Mouse (Mus musculus) monocyte, adult 2 months (primary cell): Measurements from ENCODE around the gene Prdx2.
A peak's percentile ranks its signal among the peaks of the same experiment; 100 is the strongest.

Experiments
- DNase-seq, 2 experiments: peaks; one replicate each; pipeline ENCODE4 v3.0.0; 2022; ENCODE audit warnings: low spot score in 2 of 2, low read depth in 1 of 2

Gene Prdx2

DNA sequence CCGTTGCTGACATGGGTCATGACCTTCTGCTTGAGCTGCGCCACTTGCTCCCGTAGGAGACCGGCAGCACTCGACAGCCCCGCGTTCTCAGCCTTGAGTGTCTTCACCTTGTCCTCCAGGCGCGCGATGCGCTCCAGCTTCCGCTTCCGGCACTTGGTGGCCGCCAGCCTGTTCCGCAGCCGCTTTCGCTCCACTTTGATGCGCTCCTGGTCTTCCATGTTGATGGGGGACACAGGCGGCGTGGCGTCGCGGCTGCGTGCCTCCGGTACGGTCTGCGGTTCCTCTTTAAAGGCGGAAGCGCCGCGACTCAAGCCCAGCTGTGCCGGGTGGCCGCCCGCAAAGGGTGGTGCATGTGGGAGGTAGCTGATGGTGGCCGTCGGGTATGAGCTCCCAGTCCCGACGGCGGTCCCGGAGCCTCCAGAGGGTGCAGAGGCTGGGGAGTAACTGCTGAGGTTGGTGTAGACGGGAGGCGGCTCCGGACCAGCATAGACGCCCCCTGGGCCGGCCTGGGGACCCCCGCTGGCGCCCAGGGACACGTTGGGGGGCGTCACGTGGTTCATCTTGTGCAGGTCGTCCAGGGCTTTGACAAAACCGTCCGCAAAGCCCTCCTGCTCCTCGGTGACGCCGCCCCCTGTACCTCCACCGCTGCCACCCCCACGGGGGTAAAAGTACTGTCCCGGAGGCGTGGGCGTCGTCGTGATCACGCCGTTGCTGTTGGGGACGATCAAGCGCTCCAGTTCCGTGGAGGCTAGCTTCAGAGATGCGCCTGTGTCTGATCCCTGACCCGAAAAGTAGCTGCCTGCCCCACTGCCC is 8.3 kb downstream of the Prdx2 start:
- peak in 1 of 2 experiments; percentile 73 for DNase-seq

DNA sequence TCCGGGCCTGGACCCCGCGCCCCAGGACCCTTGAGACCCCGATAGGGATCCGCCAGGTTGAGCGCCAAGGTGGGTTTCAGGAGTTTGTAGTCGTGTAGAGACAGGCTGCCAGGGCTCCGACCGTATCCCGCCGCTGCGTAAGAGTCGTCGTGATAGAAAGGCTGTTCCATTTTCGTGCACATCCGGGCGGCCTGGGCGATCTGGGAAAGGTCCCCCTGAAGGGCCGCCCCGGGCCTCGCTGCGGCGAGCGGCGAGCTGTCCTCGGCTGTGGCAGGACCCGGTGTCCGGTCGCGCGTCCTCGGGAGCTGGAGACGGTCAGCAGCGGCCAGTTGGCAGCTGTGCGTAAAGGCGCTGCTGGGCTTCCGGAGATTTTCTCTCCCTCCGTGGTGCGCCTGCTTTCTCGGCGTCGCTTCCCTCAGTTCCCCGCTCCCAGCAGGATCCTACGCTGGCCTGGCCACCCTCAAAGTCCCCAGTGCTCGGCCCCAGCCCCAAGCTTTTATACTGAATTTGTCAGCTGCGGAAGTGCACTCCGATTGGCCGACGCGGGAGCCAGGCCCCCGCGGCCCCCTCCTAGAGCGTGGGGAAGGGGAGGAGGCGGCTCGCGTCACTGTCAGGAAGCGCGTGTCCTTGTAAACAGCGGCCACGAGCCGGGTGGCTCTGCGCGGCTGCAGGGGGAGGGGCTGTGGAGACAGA is 9.0 kb downstream of the Prdx2 start, which contains the start of gene Junb:
Gene Junb (minus strand): TSS at position 471 of the 693 bp plus-strand sequence.
- peak; percentile 95 to 99 for DNase-seq

DNA sequence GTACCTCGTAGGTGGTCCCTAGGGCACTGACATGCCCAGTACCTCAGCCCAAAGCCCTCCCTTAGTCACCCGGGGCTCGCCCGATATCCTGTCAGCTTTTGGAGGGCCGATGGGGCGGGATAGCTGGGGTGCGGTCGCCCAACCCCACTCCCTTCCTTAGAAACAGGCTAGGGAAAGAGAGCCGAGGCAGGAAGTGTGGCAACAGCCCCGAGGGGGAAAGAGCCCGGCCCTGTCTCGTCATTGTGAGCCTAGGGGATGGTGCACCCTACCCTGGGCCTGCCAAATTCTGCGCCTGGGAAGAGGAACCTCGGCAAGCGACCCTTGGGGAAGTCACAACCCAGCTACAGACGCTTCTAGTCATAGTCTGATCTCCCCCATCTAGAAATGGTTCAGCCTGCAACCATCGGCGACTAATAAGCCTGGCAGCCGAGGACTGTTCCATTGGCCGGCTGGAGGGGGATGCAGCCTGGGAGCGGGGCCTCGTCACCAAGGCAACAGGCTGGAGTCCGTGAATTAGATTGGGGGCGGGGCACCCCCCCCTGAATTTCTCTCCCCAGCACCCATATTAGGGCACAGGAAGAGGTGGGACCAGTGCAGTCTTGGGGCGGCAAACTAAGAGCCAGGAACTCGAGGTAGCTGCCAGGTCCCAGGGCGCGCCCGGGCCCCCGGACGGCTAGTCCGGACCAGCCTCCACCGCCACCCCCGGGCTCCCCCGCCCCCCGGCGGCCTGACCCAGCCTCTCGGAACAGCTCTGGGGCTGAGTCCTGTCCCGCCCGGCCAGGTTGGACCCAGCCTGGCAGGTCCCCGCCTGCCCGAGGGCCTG is 10.4 kb downstream of the Prdx2 start:
- DNase-seq = peak; percentile 97 to 99

DNA sequence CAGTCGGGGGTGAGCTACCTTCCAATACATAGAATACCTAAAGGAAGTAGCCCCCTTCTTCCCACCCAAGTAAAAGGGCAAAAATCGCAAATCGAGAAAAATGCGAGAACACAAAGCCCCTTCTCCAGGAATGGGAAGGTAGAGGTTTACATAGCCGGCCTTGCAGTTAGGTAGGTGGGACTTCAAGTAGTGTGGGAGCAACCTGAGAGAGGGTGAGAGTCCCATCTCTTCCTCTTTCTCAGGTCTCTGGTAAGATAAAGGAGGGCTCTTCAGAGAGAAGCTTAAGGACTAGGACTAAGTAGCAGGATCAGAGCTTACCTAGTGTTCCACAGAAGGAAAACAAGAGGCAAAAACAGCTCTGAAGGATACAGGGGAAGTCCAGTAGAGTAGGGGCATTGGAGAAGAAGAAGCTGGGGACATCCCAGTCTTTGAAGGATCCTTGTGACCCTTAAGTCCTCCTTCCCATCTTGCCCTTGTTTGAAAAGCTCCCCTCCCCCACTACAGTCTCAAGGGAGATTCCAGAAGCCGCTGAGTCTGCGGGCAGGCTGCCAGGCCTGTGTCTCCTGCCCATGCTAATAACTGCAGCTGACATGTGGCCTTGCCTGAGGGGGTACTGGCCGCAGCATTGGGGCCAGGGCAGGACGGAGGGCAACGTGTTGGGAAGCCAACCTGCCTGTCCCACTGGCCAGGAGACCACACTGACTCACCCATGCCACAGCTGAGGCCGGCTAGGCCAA is 11.4 kb downstream of the Prdx2 start:
- DNase-seq = peak in 1 of 2 experiments; percentile 86

DNA sequence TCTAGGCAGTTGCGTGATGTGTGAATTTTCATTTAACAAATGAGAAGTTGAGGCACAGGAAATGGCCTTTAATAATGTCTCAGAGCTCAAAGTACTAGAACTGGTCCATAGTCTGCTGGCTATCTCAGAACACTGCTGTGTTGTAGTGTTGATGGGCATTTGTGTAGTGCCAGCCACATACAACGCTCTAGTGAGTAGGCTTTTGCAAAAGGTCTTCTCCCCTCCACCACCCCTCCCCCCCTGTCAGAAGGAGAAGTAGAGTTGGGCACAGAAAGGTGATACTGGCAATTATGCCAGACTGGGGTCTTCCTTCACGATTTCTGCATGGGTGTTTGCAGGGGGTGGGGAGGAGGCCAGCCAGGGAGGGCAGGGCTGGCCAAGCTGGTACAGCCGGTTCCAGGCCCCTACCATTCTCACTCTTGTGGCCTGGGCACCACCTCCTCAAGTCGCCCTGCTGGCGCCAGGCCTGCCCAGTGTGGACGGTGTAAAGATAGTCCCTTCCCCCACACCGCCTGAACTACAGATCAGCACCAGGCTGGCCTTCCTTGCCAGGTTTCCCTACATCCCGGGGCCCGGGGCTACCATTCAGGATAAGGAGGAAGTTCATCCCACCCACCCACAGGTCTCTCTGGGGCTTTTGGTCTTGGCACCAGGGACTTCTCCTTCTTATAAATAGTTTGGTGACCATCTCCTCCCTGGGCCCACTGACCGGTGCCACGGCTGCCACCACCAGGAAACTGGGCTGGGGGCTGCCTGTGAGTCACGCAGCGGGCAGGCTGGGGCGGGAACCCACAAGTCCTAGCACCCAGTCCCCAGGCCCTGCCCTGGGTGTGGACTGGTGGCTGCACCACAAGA is 12.5 kb downstream of the Prdx2 start:
- DNase-seq = peak in 1 of 2 experiments; percentile 54

DNA sequence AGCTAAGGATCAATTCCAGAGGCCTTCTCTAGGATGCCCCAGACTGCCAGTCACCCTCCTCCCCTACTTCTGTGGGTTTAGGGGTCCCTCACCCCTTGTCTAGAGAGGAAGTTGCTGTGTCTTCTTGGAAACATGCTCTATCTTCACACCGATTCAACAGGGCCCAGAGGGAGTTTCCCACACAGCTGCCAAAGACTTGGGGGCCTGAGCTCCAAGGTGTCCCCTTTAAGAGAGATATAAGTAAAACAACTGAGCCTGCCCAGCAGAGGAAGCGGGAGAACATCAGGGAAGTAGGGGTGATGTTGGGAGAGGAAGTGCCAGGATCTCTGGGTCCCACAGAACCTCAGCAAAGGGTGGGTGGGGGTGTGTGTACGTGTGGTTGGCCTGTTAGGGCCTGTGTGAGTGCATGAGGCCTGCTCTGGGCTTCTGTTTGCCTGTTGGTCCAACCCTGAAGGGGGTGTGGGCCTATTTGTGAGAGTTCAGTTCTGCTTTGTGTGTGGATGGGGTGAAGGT is 13.2 kb downstream of the Prdx2 start:
- peak in 1 of 2 experiments; percentile 62 for DNase-seq

DNA sequence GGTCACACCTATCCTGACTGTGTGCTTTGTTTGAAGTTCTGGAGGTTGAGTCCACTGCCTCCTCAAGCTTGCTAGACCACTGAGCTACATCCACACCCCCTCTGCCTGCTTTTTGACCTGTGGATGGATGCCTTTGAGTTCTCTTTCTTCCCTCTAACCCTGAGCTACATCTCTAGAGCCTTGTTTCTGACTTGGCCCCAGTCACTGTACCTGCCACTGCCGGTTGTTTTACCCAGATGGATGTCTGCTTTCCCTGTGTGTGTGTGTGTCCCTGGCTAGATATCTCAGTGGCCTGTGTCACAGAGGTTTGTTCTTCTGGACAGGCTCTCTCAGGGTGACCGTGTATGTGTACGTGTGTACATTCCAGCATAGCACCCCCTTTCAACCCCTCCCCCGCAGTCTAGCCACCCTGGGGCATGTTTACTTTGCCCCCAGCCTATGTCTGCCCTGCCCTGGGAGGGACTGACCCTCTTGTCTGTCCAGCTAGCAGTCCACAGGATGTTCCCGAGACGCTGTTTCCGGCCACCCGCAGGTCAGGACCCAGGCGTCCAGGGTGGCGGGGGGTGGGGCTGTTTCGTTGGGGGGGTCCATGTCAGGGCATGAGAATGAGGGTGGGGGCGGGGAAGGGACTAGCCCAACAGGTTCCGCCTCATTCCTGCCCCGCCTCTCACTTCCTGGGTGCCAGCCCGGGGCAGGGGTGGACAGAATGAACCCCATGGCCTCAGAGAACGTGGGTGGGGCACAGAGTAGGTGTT is 15.1 kb downstream of the Prdx2 start:
- DNase-seq = no peak

DNA sequence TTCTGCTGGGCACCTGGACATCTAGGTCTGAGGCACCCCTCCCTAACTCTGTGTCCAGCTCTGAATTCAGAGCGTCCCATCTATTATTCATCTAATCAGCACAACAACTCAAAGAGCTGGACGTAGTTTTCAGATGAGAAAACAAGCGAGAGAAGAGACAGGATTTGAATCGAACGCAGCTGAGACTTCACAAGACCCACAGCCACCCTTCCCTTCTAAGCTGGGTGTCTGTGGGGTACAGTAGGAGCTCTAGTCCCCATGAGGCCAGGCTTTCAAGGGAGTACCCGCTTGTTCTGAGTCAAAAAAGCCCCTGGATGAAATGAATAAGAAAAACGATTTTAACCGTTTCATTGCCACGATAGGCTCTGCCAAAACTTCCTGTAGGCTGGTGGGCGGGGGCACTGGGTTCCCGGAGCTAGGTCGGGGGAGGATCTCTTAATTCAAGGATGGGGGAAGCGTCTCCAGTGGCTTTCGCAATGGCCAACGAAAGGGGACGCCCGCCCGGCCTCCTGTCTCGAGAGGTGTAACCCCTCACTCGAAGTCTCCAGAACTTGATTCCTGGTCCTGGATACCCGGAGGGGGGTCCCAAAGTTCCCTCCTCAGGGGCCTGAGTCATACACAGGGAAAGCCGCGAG is 15.8 kb downstream of the Prdx2 start:
- peak in 1 of 2 experiments; percentile 54 for DNase-seq

DNA sequence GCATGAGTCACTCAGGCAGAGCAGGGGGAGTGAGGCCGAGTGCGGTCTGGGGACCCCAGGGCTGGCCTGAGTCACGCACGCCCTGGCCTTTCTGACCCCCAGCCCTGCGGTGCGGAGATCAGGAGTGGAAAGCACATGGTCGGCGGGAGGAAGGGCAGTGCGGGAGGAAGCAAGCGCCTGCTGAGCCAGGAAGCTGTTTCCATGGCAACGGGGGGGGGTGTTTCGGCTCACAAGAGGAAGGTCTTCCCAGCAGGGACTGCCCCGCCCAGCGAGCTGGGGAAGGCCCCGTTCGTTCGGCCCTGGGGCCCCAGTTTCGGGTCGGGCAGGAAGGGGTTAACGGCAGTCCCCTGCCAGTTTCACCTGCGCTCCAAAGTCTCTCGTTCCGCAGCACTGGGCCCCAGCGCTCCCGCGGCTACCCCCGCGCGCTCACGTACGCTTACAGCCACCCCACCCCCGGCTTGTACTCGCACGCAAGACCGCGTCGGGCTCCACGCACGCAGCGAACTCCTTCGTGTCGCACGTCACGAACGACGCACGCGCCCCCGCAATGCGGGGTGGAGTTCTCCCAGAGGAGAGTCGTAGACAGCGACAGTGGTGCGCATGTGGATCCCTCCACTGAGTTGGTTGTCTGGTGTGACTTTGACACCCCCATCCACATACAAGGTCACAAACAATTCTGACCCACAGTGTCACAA is 16.4 kb downstream of the Prdx2 start:
- peak; percentile 83 to 94 for DNase-seq

DNA sequence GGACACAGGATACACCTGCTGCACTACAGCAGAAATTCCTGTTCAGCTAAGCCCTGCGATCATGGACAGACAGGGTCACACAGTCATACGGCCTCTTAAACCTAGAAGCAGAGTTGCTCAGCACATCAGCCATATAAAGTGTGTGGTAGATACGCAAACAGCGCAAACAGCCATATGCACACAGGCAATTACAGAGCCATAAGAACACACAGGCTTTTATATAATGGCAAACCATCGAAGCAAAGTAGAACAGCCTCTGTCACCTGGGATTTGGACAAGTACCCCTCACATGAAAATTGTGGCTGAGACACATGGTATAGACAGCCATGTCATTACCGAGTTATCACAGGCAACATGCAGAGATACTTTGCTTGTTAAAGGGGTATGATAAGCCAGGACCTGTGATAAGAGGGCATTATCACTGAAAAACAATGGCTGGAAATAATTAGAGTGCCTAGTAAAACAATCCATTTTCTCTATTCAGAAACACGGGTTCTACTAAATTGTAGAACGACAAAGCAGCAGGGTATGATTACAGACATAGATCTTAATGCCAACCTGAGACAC is 17.1 kb downstream of the Prdx2 start:
- no peak for DNase-seq

DNA sequence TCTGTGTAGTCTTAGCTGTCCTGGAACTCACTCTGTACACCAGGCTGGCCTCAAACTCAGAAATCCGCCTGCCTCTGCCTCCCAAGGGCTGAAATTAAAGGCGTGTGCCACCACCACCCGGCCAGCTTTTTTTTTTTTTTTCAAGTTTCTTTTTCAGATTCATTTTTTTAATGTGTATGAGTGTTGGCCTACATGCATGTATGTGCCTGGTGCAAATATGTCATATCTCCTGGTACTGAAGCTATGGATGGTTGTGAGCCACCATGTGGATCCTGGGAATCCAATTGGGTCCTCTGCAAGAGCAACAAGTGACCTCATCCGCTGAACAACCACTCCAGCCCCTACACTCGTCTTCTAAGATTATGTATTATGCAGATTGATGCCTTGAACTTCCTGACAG is 18.0 kb downstream of the Prdx2 start:
- no peak for DNase-seq

DNA sequence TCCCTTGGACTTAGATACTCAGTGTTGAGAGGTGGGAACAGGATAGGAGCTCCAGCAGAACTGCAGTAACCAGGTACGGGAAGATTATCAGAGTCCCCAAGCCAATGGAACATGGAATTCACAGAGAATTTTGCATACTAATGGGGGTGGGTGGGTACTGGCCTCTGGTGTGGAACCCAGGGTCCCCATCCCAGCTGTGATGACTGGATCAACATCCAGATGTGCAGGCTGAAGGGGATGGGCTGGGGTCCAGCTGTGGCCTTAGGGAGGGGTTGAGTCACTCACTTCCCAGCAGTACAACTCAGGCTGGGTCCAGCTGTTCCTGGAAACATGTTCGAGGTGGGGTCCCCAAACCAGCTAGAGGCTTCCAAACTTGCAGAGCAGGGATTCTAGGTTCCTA is 18.5 kb downstream of the Prdx2 start:
- DNase-seq = no peak

DNA sequence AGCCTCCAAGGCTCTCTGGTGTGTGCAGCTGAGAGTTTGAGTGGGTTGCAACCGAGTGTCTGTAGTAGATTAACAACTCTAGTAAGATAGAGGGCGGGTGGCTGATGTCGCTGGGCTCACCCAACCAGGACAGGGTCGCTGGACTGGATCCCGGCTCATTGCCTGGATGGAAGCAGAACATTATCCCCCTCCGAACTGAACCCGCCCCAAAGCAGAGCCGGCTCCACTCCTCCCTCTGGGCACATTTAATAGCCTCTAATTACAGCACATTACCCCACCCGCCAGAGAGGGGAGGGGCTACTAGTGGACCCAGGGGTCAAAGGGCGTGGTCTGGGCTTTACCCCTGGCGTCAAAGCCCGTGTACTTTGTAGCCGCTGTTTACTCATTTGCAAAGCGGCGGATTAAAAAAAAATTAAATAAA is 19.9 kb downstream of the Prdx2 start:
- DNase-seq = no peak

DNA sequence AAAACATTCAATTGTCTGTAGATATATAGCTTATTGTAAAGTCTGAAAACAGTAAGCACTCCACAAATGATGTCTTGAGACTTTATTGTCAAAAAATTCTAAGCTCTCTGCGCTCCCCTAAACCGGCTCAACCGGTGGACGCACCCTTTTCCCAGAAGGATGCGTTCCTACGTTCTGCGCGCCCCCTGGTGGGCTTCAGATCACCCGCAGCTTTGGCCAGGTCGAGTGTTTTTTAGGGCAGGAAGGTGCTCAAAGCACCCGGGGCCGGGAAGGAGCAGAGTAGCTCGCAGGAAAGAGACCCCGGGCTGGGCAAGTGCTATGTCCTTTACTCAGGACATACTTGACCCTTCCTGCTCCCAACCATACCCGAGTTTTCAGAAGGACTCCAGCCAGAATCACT is 20.4 kb downstream of the Prdx2 start:
- DNase-seq = peak; percentile 79 to 91

DNA sequence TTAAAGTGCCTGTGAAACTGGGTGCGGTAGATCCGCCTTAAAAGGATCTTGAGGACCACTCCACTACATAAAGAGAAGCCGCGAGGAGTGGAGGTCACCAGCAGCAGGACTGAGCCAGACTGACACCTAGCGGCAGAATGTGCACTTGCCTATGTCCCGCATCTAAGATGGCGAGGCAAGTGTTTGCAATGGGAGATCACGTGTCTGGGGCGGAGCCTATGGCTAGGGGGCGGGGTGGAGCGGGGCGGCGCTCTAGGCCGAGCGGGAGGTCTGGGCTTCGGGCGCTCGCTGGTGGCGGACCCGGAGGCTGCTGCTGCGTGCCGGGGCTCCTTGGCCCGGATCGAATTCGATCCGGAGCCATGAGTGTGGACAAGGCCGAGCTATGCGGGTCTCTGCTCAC is 21.0 kb downstream of the Prdx2 start, which contains the start of gene Hook2:
Gene Hook2 (plus strand): TSS at position 255 of the 400 bp plus-strand sequence.
- DNase-seq = peak; percentile 91 to 95

DNA sequence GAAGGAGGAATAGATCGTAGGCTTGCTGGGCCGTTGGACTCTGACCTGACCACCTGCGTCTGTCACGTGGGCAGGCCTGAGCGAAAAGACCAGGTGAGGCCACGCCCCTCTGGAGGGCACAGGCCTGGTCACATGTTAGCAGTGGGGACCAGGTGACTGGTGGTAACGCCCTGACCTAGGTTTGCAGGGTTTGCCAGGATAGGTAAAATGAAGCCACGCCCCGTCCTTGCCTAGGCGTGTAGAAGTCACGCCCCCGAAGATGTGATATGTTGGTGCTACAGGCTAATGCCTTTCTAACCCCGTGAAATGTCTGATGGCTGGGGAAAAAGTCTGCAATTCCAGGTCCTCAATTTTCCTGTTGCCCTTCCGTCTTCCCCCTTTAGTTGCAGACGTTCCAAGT is 21.4 kb downstream of the Prdx2 start:
- no peak for DNase-seq

DNA sequence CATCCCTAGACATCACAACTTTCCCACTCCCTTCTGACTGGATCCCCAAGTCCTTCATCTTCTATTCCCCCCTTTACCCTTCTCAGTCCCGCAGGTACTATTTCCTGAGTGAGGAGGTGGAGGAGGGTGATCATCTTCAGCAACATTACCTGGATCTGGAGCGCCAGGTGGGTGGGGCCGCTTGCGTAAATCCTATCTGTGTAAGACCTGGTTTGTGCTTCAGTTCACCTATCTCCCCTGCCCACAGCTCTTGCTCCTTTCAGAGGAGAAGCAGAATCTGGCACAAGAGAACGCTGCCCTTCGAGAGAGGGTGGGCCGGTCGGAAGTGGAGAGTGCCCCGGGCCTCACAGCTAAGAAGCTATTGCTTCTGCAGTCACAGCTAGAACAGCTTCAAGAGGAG is 25.0 kb downstream of the Prdx2 start:
- DNase-seq = no peak
